Mouse (Mus musculus): Measurements from ENCODE around the gene Mknk1.

- TF ChIP-seq CTCF (conservative IDR thresholded peaks at IDR 0.05; ENCODE audit: low read length) (no peak), POU5F1 (IDR thresholded peaks at IDR 0.05; ENCODE audit: borderline replicate concordance, low read length) (no peak)
Measured at GRCm38 (mm10) chr4:115835576-115835975, 3.4 kb upstream of the Mknk1 start.
